Mouse (Mus musculus) midbrain, embryonic 14.5 days (tissue): ENCODE measurements around the gene Kcnma1. TPM values are rescaled to one million over a fixed set of nuclear protein-coding genes. Genes with fewer than 3 reads are reported as not detected.
A peak's percentile ranks its signal among the peaks of the same experiment; 100 is the strongest.

Source experiments
- ATAC-seq: fragments of 200-750 bp; cut with Nextera tagmentation; 2 replicates; pipeline ENCODE4 v1.8.0; 2017; ENCODE audit warnings: moderate number of reproducible peaks, moderate library complexity; ENCODE audit not compliant: low FRiP score, low TSS enrichment
- DNase-seq: peaks from one replicate; pipeline ENCODE4 v3.0.0-alpha.2; 2015
- H3K27ac ChIP-seq: fragments of 300-500 bp; sonication (generic); replicated peaks from 2 replicates; pipeline ENCODE4 v1.5.1; 2014; ENCODE audit warnings: mild to moderate bottlenecking, low read depth, low read length, moderate library complexity
- H3K27me3 ChIP-seq: fragments of 300-500 bp; sonication (generic); 2 replicates; pipeline ENCODE4 v1.6.1; 2014; ENCODE audit warnings: low read length, control low read depth, mixed read lengths; ENCODE audit not compliant: control insufficient read depth, insufficient read depth
- H3K36me3 ChIP-seq: fragments of 300-500 bp; sonication (generic); 2 replicates; pipeline ENCODE4 v1.6.1; 2014; ENCODE audit warnings: low read length, control low read depth; ENCODE audit not compliant: control insufficient read depth, insufficient read depth
- H3K4me1 ChIP-seq: fragments of 300-500 bp; sonication (generic); 2 replicates; pipeline ENCODE4 v1.6.1; 2014; ENCODE audit warnings: mild to moderate bottlenecking, antibody characterized with exemption, low read length, control low read depth; ENCODE audit not compliant: control insufficient read depth, insufficient read depth
- H3K4me2 ChIP-seq: fragments of 300-500 bp; sonication (generic); 2 replicates; pipeline ENCODE4 v1.6.1; 2014; ENCODE audit warnings: mild to moderate bottlenecking, low read length, moderate library complexity
- H3K4me3 ChIP-seq: fragments of 300-500 bp; sonication (generic); replicated peaks from 2 replicates; pipeline ENCODE4 v1.5.1; 2014; ENCODE audit warnings: low read depth, low read length
- H3K9ac ChIP-seq: fragments of 300-500 bp; sonication (generic); replicated peaks from 2 replicates; pipeline ENCODE4 v1.6.1; 2014; ENCODE audit warnings: mild to moderate bottlenecking, low read length, moderate library complexity
- H3K9me3 ChIP-seq: fragments of 300-500 bp; sonication (generic); 2 replicates; pipeline ENCODE4 v1.6.1; 2016; ENCODE audit warnings: low read length, control low read depth, mixed read lengths; ENCODE audit not compliant: control insufficient read depth
- WGBS: fragments of 180-500 bp; shearing (Covaris S2); extraction: QIAGEN DNeasy Blood & Tissue Kit; methylation state at CpG from one replicate; pipeline ENCODE4 v1.1.7; 2014; 5-methylcytosine and 5-hydroxymethylcytosine counted together
- polyA plus RNA-seq: library from polyadenylated mRNA; unstranded; fragments of >200 nt; fragmentation: Nextera tagmentation; extraction: Ambion mirVana; gene quantifications from 2 replicates; pipeline ENCODE4 v1.2.1, GENCODE M21; 2014

Kcnma1 gene
- polyA plus RNA-seq, 1 experiment from 2014 or later = 17.8 TPM

GRCm38 (mm10) chr14:23902636-23903279 is 111.5 kb downstream of the Kcnma1 start:
- peak overlapping the region; percentile 63 for H3K27ac ChIP-seq
- no peak overlapping the region for H3K9ac ChIP-seq
- DNase-seq = peak; percentile 72
- ATAC-seq = no peak; the same call in 1 of the 2 replicates
- WGBS = 10% methylated on average over 10 of the region's 10 CpGs
- H3K27me3 ChIP-seq = no peaks in the 10 kb centered on the region
- H3K4me1 ChIP-seq = peaks cover 17% of the 10 kb centered on the region
- H3K9me3 ChIP-seq = no peaks in the 10 kb centered on the region
- H3K36me3 ChIP-seq = no peaks in the 10 kb centered on the region
- no peak overlapping the region for H3K4me3 ChIP-seq
- no peak overlapping the region for H3K4me2 ChIP-seq

GRCm38 (mm10) chr14:23899462-23899861 is 114.8 kb downstream of the Kcnma1 start:
- H3K27ac ChIP-seq = no peak overlapping the region
- no peak for DNase-seq
- H3K27me3 ChIP-seq = no peaks in the 10 kb centered on the region
- H3K4me2 ChIP-seq = no peak overlapping the region
- H3K36me3 ChIP-seq = no peaks in the 10 kb centered on the region
- H3K4me3 ChIP-seq = no peak overlapping the region
- WGBS = 90% methylated on average over 5 of the region's 5 CpGs
- peaks cover 17% of the 10 kb centered on the region for H3K4me1 ChIP-seq
- no peak for ATAC-seq
- H3K9ac ChIP-seq = no peak overlapping the region
- H3K9me3 ChIP-seq = no peaks in the 10 kb centered on the region

- Histone ChIP-seq H3K27me3 (no peaks in the 10 kb centered on the region), H3K4me1 (peaks cover 11% of the 10 kb centered on the region), H3K9ac (no peak overlapping the region), H3K4me3 (no peak overlapping the region), H3K36me3 (no peaks in the 10 kb centered on the region), H3K4me2 (no peak overlapping the region), H3K27ac (no peak overlapping the region), H3K9me3 (no peaks in the 10 kb centered on the region)
- ATAC-seq (no peak), DNase-seq (no peak)
- 82% methylated on average over 5 of the region's 5 CpGs for WGBS
Measured at GRCm38 (mm10) chr14:23897815-23898214, 116.5 kb downstream of the Kcnma1 start.

GRCm38 (mm10) chr14:23896036-23896435 is 118.3 kb downstream of the Kcnma1 start:
- Histone ChIP-seq H3K4me3 (no peak overlapping the region), H3K27me3 (no peaks in the 10 kb centered on the region), H3K4me1 (no peaks in the 10 kb centered on the region), H3K27ac (no peak overlapping the region), H3K4me2 (no peak overlapping the region), H3K9me3 (no peaks in the 10 kb centered on the region), H3K9ac (no peak overlapping the region), H3K36me3 (no peaks in the 10 kb centered on the region)
- WGBS = 81% methylated on average over 3 of the region's 3 CpGs
- no peak for ATAC-seq
- no peak for DNase-seq

GRCm38 (mm10) chr14:23886112-23886511 is 128.2 kb downstream of the Kcnma1 start:
- DNase-seq = no peak
- Histone ChIP-seq H3K4me1 (no peaks in the 10 kb centered on the region), H3K36me3 (no peaks in the 10 kb centered on the region), H3K27ac (no peak overlapping the region), H3K9me3 (no peaks in the 10 kb centered on the region), H3K4me3 (no peak overlapping the region), H3K9ac (no peak overlapping the region), H3K27me3 (no peaks in the 10 kb centered on the region), H3K4me2 (no peak overlapping the region)
- WGBS = 88% methylated on average over 4 of the region's 4 CpGs
- ATAC-seq = no peak

- no peaks in the 10 kb centered on the region for H3K27me3 ChIP-seq
- H3K4me1 ChIP-seq = no peaks in the 10 kb centered on the region
- no peak overlapping the region for H3K9ac ChIP-seq
- no peak overlapping the region for H3K4me3 ChIP-seq
- H3K27ac ChIP-seq = no peak overlapping the region
- DNase-seq (no peak), ATAC-seq (no peak)
- no peak overlapping the region for H3K4me2 ChIP-seq
- whole genome bisulfite sequencing = 80% methylated on average over 6 of the region's 6 CpGs
- no peaks in the 10 kb centered on the region for H3K9me3 ChIP-seq
- no peaks in the 10 kb centered on the region for H3K36me3 ChIP-seq
Measured at GRCm38 (mm10) chr14:23885539-23885938, 128.8 kb downstream of the Kcnma1 start.

GRCm38 (mm10) chr14:23885071-23885470 is 129.2 kb downstream of the Kcnma1 start:
- Histone ChIP-seq H3K27ac (no peak overlapping the region), H3K4me1 (no peaks in the 10 kb centered on the region), H3K36me3 (no peaks in the 10 kb centered on the region), H3K9ac (no peak overlapping the region), H3K4me3 (no peak overlapping the region), H3K9me3 (no peaks in the 10 kb centered on the region), H3K27me3 (no peaks in the 10 kb centered on the region), H3K4me2 (no peak overlapping the region)
- 92% methylated on average over 4 of the region's 4 CpGs for WGBS
- ATAC-seq (no peak), DNase-seq (no peak)

DNA sequence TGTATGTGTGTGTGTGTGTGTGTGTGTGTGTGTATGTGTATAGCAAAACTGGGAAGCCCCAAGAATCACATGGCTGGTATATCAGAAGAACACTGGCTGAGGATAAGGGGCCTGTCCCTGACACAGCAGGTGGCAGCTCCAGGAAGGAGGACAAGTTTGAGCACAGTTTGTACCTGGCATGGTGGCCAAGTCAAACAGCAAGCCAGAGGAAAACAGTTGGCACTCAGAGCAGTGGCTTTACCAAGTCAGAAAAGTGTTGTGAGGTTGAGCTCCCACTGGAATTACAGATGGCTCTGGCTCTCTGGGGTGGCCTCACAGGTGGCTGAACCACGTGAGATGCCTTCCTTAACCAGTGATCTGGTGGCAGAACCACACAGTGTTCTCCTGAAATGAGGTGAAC is 132.3 kb downstream of the Kcnma1 start:
- 65% methylated on average over 1 of the region's 1 CpGs for WGBS
- H3K27ac ChIP-seq = no peak overlapping the region
- DNase-seq (no peak), ATAC-seq (no peak)
- H3K4me1 ChIP-seq = no peaks in the 10 kb centered on the region
- no peak overlapping the region for H3K4me2 ChIP-seq
- H3K4me3 ChIP-seq = no peak overlapping the region
- no peaks in the 10 kb centered on the region for H3K9me3 ChIP-seq
- H3K36me3 ChIP-seq = no peaks in the 10 kb centered on the region
- H3K27me3 ChIP-seq = no peaks in the 10 kb centered on the region
- H3K9ac ChIP-seq = no peak overlapping the region

DNA sequence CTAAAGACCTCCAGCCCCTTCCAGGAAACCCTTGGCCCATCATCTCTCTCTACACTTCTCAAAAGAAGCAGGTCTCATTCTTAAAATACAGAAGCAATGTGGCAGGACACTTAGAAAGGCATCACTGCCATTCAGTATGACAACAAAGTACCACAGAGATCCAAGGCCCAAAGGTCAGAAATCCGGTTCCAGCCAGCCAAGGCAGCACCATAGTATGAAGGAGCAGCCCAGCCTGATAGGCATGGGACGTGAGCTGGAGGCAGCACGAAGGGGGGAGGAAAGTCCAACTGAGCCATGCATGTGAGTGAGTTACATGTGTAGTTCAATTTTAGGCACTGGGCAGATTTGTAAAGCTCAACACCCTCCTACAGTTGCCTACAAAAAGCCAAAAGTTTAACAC is 135.0 kb downstream of the Kcnma1 start:
- no peaks in the 10 kb centered on the region for H3K27me3 ChIP-seq
- H3K4me1 ChIP-seq = no peaks in the 10 kb centered on the region
- no peaks in the 10 kb centered on the region for H3K9me3 ChIP-seq
- ATAC-seq = no peak
- no peak overlapping the region for H3K4me3 ChIP-seq
- 86% methylated on average over 3 of the region's 3 CpGs for WGBS
- H3K36me3 ChIP-seq = no peaks in the 10 kb centered on the region
- no peak overlapping the region for H3K27ac ChIP-seq
- no peak for DNase-seq
- H3K4me2 ChIP-seq = no peak overlapping the region
- no peak overlapping the region for H3K9ac ChIP-seq
